Mouse (Mus musculus): ENCODE measurements around the gene Gbp7. TPM values are rescaled to one million over a fixed set of nuclear protein-coding genes. Genes with fewer than 3 reads are reported as not detected.
"Not testable (repeated sequence)": the region's sequence is repeated elsewhere in the genome, so short reads cannot be mapped to it uniquely, and the experiment has no call there.

Gene Gbp7
- polyA plus RNA-seq, 1 experiment from 2014 or later: 7.1 TPM

- no peak for ATAC-seq (replicated peaks; ENCODE audit: low FRiP score, low read depth)
- peak within 1 kb of the TSS; percentile 71 for H3K27ac ChIP-seq
These were observed 29.6 kb downstream of the Gbp7 start, which contains the start of gene Gbp3 for GRCm38 (mm10) chr3:142559632-142560228. Gene Gbp3 (plus strand): TSS chr3:142560026.

GRCm38 (mm10) chr3:142560296-142560948 is 30.3 kb downstream of the Gbp7 start:
- no peaks in the 10 kb centered on the region for H3K27me3 ChIP-seq (ENCODE audit: insufficient read depth, low read length)
- DNase-seq (ENCODE audit: low spot score): peak; percentile 89
- peak overlapping the region; percentile 72 for H3K4me2 ChIP-seq (ENCODE audit: low read length)
- peak overlapping the region; percentile 24; the same call in 1 of the 2 replicates for H3K9ac ChIP-seq (ENCODE audit: low read depth, low read length)
- peak; percentile 99 for TF ChIP-seq CTCF (IDR thresholded peaks at IDR 0.05; ENCODE audit: low read depth)
- 5% methylated on average over 12 of the region's 12 CpGs for WGBS
- peak; percentile 82 for ATAC-seq (replicated peaks; ENCODE audit: low FRiP score, low read depth)
- H3K9me3 ChIP-seq (replicated peaks; ENCODE audit: low read length): no peaks in the 10 kb centered on the region
- H3K36me3 ChIP-seq (ENCODE audit: insufficient read depth, low read length): no peaks in the 10 kb centered on the region
- H3K27ac ChIP-seq: peak overlapping the region; percentile 71
- no peaks in the 10 kb centered on the region for H3K4me1 ChIP-seq (replicated peaks; ENCODE audit: insufficient read depth, low read length)
- peak overlapping the region; percentile 44 for H3K4me3 ChIP-seq (replicated peaks; ENCODE audit: low read depth, low read length)

More at GRCm38 (mm10) chr3:142559632-142560228, 29.6 kb downstream of the Gbp7 start, which contains the start of gene Gbp3:
- Histone ChIP-seq H3K4me3 (replicated peaks; ENCODE audit: low read depth, low read length) (peak within 1 kb of the TSS; percentile 44), H3K9me3 (replicated peaks; ENCODE audit: low read length) (no peaks in the 10 kb centered on the region), H3K4me1 (replicated peaks; ENCODE audit: insufficient read depth, low read length) (0 out of 2 replicates have a peak, but pooled peaks cover 4% of the 10 kb centered on the region), H3K4me2 (ENCODE audit: low read length) (peak within 1 kb of the TSS; percentile 72), H3K9ac (ENCODE audit: low read depth, low read length) (peak within 1 kb of the TSS; percentile 24; the same call in 1 of the 2 replicates), H3K36me3 (ENCODE audit: insufficient read depth, low read length) (no peaks in the 10 kb centered on the region), H3K27me3 (ENCODE audit: insufficient read depth, low read length) (no peaks in the 10 kb centered on the region)
- 14% methylated on average over 3 of the region's 3 CpGs for WGBS
- DNase-seq (ENCODE audit: low spot score): peak; percentile 61
- no peak for TF ChIP-seq CTCF (IDR thresholded peaks at IDR 0.05; ENCODE audit: low read depth)

DNA sequence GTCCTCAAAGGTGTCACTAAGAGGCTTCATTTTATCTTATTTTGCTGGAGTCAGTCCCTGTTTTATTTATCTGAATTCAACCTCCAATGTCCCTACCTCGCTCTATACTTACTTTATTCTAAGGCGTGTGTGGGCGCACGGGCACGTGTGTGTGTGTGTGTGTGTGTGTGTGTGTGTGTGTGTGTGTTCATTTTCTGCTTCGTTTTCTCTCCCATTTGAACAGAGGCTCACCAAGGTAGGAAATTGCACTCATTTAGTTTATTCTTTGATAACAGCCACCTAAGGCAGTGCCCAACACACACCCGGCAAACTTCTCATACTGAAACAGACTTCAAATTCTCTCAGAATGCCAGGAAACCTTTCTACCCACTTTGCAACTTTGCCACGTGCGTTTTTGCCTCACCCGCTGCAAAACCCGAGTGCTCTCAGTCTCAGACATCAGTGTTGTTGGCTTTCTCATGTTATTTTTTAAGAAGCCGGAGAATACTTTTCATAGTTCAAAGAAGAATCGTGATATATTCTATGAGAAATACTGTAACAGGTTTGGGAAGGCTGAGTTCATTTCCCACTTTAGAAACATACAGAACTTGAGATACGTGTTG is 31.0 kb downstream of the Gbp7 start:
- no peaks in the 10 kb centered on the region for H3K9me3 ChIP-seq (replicated peaks; ENCODE audit: low read length)
- no peak for TF ChIP-seq CTCF (IDR thresholded peaks at IDR 0.05; ENCODE audit: low read depth)
- no peaks in the 10 kb centered on the region for H3K4me1 ChIP-seq (replicated peaks; ENCODE audit: insufficient read depth, low read length)
- H3K36me3 ChIP-seq (ENCODE audit: insufficient read depth, low read length): no peaks in the 10 kb centered on the region
- peak overlapping the region; percentile 72 for H3K4me2 ChIP-seq (ENCODE audit: low read length)
- no peak for ATAC-seq (replicated peaks; ENCODE audit: low FRiP score, low read depth)
- 87% methylated on average over 14 of the region's 14 CpGs for WGBS
- no peak for DNase-seq (ENCODE audit: low spot score)
- no peaks in the 10 kb centered on the region for H3K27me3 ChIP-seq (ENCODE audit: insufficient read depth, low read length)
- no peak overlapping the region for H3K27ac ChIP-seq
- H3K9ac ChIP-seq (ENCODE audit: low read depth, low read length): no peak overlapping the region
- H3K4me3 ChIP-seq (replicated peaks; ENCODE audit: low read depth, low read length): peak overlapping the region; percentile 44; the same call in 1 of the 2 replicates

DNA sequence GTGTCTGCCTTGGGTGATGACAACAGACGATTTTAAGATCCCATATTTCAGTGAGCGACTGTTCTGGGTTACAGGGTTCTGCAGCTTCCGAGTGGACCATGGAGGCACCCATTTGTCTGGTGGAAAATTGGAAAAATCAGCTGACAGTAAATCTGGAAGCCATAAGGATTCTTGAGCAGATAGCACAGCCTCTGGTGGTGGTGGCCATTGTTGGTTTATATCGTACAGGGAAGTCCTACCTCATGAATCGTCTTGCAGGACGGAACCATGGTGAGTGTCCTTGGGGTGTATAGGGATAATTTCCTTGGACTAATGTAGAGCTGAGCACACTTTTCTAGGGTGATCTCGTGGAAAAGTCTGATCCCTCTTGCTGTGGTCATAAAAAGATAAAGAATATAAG is 31.5 kb downstream of the Gbp7 start:
- no peak for ATAC-seq (replicated peaks; ENCODE audit: low FRiP score, low read depth)
- 80% methylated on average over 7 of the region's 7 CpGs for WGBS
- no peaks in the 10 kb centered on the region for H3K27me3 ChIP-seq (ENCODE audit: insufficient read depth, low read length)

DNA sequence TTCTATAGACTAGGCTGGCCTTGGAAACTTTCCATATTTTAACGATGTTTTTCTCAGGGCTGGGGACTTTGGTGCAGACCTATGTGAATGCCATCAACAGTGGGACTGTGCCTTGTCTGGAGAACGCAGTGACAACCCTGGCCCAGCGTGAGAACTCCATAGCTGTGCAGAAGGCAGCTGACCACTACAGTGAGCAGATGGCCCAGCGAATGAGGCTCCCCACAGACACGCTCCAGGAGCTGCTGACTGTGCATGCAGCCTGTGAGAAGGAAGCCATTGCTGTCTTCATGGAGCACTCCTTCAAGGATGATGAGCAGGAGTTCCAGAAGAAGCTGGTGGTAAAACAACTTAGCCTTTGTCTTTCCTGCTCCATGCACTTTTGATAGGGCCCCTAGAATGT is 37.3 kb downstream of the Gbp7 start:
- not testable (repeated sequence) for H3K36me3 ChIP-seq (ENCODE audit: insufficient read depth, low read length); H3K4me2 ChIP-seq (ENCODE audit: low read length); H3K4me3 ChIP-seq (replicated peaks; ENCODE audit: low read depth, low read length); H3K9ac ChIP-seq (ENCODE audit: low read depth, low read length); H3K4me1 ChIP-seq (replicated peaks; ENCODE audit: insufficient read depth, low read length); H3K27me3 ChIP-seq (ENCODE audit: insufficient read depth, low read length); ATAC-seq (replicated peaks; ENCODE audit: low FRiP score, low read depth); DNase-seq (ENCODE audit: low spot score); H3K9me3 ChIP-seq (replicated peaks; ENCODE audit: low read length); H3K27ac ChIP-seq
- WGBS: 74% methylated on average over 5 of the region's 5 CpGs

More for the DNA sequence above, 31.5 kb downstream of the Gbp7 start:
- Histone ChIP-seq H3K9me3 (replicated peaks; ENCODE audit: low read length) (no peaks in the 10 kb centered on the region), H3K4me2 (ENCODE audit: low read length) (0 out of 2 replicates have a peak overlapping the region, but pooled peaks have one; percentile 5), H3K4me3 (replicated peaks; ENCODE audit: low read depth, low read length) (no peak overlapping the region), H3K4me1 (replicated peaks; ENCODE audit: insufficient read depth, low read length) (no peaks in the 10 kb centered on the region), H3K27ac (no peak overlapping the region), H3K9ac (ENCODE audit: low read depth, low read length) (no peak overlapping the region), H3K36me3 (ENCODE audit: insufficient read depth, low read length) (no peaks in the 10 kb centered on the region)
- no peak for TF ChIP-seq CTCF (IDR thresholded peaks at IDR 0.05; ENCODE audit: low read depth)
- no peak for DNase-seq (ENCODE audit: low spot score)

DNA sequence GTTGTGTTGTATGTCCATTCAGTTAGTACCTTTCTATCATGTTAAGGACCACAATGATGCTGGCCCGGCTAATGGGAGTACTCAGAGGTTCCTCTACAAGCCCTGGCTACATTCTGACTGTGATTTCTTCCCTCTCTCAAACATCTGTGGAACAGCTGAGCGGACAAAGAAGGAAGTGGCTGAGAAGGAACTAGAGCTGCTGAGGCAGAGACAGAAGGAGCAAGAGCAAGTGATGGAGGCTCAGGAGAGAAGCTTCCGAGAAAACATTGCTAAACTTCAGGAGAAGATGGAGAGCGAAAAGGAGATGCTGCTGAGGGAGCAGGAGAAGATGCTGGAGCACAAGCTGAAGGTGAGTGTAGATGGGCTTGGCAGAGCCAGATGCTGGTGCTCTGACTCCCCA is 40.6 kb downstream of the Gbp7 start:
- DNase-seq (ENCODE audit: low spot score): no peak
- Histone ChIP-seq H3K4me3 (replicated peaks; ENCODE audit: low read depth, low read length) (no peak overlapping the region), H3K4me2 (ENCODE audit: low read length) (no peak overlapping the region), H3K4me1 (replicated peaks; ENCODE audit: insufficient read depth, low read length) (no peaks in the 10 kb centered on the region), H3K9me3 (replicated peaks; ENCODE audit: low read length) (no peaks in the 10 kb centered on the region), H3K27ac (no peak overlapping the region), H3K36me3 (ENCODE audit: insufficient read depth, low read length) (peaks cover 2% of the 10 kb centered on the region; the same call in 1 of the 2 replicates), H3K27me3 (ENCODE audit: insufficient read depth, low read length) (no peaks in the 10 kb centered on the region), H3K9ac (ENCODE audit: low read depth, low read length) (no peak overlapping the region)
- no peak for ATAC-seq (replicated peaks; ENCODE audit: low FRiP score, low read depth)
- no peak for TF ChIP-seq CTCF (IDR thresholded peaks at IDR 0.05; ENCODE audit: low read depth)
- 93% methylated on average over 4 of the region's 4 CpGs for WGBS

Data from kidney, postnatal 0 days (tissue).